Mouse (Mus musculus) forebrain, postnatal 0 days (tissue): ENCODE measurements around the gene Zfp362. TPM values are rescaled to one million over a fixed set of nuclear protein-coding genes. Genes with fewer than 3 reads are reported as not detected.
A peak's percentile ranks its signal among the peaks of the same experiment; 100 is the strongest.

Source experiments
- ATAC-seq: fragments of 200-750 bp; cut with Nextera tagmentation; 2 replicates; pipeline ENCODE4 v1.8.0; 2017; ENCODE audit warnings: mild to moderate bottlenecking, moderate library complexity
- DNase-seq: peaks from one replicate; pipeline ENCODE4 v3.0.0-alpha.2; 2015
- H3K27ac ChIP-seq: fragments of 300-500 bp; sonication (generic); 2 replicates; pipeline ENCODE4 v1.5.1; 2014; ENCODE audit warnings: low read depth, mild to moderate bottlenecking, antibody characterized with exemption, low read length, moderate library complexity, mixed read lengths
- H3K27me3 ChIP-seq: fragments of 300-500 bp; sonication (generic); 2 replicates; pipeline ENCODE4 v1.6.1; 2014; ENCODE audit warnings: mild to moderate bottlenecking, low read length, mixed read lengths; ENCODE audit not compliant: insufficient read depth
- H3K36me3 ChIP-seq: fragments of 300-500 bp; sonication (generic); 2 replicates; pipeline ENCODE4 v1.6.1; 2014; ENCODE audit warnings: mild to moderate bottlenecking, moderate library complexity; ENCODE audit not compliant: insufficient read depth
- H3K4me1 ChIP-seq: fragments of 300-500 bp; sonication (generic); 2 replicates; pipeline ENCODE4 v1.6.1; 2014; ENCODE audit warnings: antibody characterized with exemption; ENCODE audit not compliant: insufficient read depth
- H3K4me2 ChIP-seq: fragments of 300-500 bp; sonication (generic); 2 replicates; pipeline ENCODE4 v1.6.1; 2014; ENCODE audit warnings: low read depth, mild to moderate bottlenecking, moderate library complexity
- H3K4me3 ChIP-seq: fragments of 300-500 bp; sonication (generic); 2 replicates; pipeline ENCODE4 v1.5.1; 2014; ENCODE audit warnings: low read depth, low read length, mixed read lengths
- H3K9ac ChIP-seq: fragments of 300-500 bp; sonication (generic); 2 replicates; pipeline ENCODE4 v1.6.1; 2014; ENCODE audit warnings: mild to moderate bottlenecking
- H3K9me3 ChIP-seq: fragments of 300-500 bp; sonication (generic); 2 replicates; pipeline ENCODE4 v1.6.1; 2016; ENCODE audit warnings: low read length
- CTCF ChIP-seq: sonication (generic); IDR thresholded peaks from 2 replicates; pipeline ENCODE4 v1.5.1; 2016; ENCODE audit warnings: antibody characterized with exemption, control low read depth, low read depth
- WGBS: fragments of 180-500 bp; shearing (Covaris S2); extraction: QIAGEN DNeasy Blood & Tissue Kit; methylation state at CpG from one replicate; pipeline ENCODE4 v1.1.7; 2014; 5-methylcytosine and 5-hydroxymethylcytosine counted together
- polyA plus RNA-seq: library from polyadenylated mRNA; unstranded; fragments of >200 nt; fragmentation: Nextera tagmentation; extraction: Ambion mirVana; gene quantifications from 2 replicates; pipeline ENCODE4 v1.2.1, GENCODE M21; 2015
- total RNA-seq: library from RNA; depleted of rRNA; stranded (reverse); fragments of >200 nt; gene quantifications from 2 replicates; pipeline ENCODE4 v1.2.3, GENCODE M21; 2014

The Zfp362 gene
- total and polyA plus RNA-seq, 2 experiments from 2014 or later: 26.9 to 29.8 TPM

GRCm38 (mm10) chr4:128730271-128730670 lies 75.6 kb downstream of the Zfp362 start:
- H3K9me3 ChIP-seq: no peaks in the 10 kb centered on the region
- H3K4me3 ChIP-seq: peak overlapping the region; percentile 99
- H3K4me1 ChIP-seq: peaks cover 52% of the 10 kb centered on the region
- H3K27me3 ChIP-seq: no peaks in the 10 kb centered on the region
- H3K9ac ChIP-seq: peak overlapping the region; percentile 98
- peak overlapping the region; percentile 85 for H3K4me2 ChIP-seq
- no peak for TF ChIP-seq CTCF
- no peak for DNase-seq
- WGBS: 17% methylated on average over 6 of the region's 6 CpGs
- 0 out of 2 replicates have a peak, but pooled peaks cover 7% of the 10 kb centered on the region for H3K36me3 ChIP-seq
- peak overlapping the region; percentile 97; the same call in 1 of the 2 replicates for H3K27ac ChIP-seq
- no peak for ATAC-seq

- no peaks in the 10 kb centered on the region for H3K9me3 ChIP-seq
- 0 out of 2 replicates have a peak, but pooled peaks cover 7% of the 10 kb centered on the region for H3K36me3 ChIP-seq
- 4% methylated on average over 5 of the region's 5 CpGs for WGBS
- peak overlapping the region; percentile 99 for H3K4me3 ChIP-seq
- no peak for TF ChIP-seq CTCF
- H3K27me3 ChIP-seq: no peaks in the 10 kb centered on the region
- H3K4me1 ChIP-seq: peaks cover 46% of the 10 kb centered on the region
- peak overlapping the region; percentile 97 for H3K27ac ChIP-seq
- peak overlapping the region; percentile 85 for H3K4me2 ChIP-seq
- H3K9ac ChIP-seq: peak overlapping the region; percentile 98
- DNase-seq (no peak), ATAC-seq (no peak)
These were observed 76.2 kb downstream of the Zfp362 start for GRCm38 (mm10) chr4:128729709-128730037.

GRCm38 (mm10) chr4:128729033-128729708 lies 76.7 kb downstream of the Zfp362 start:
- H3K36me3 ChIP-seq: 0 out of 2 replicates have a peak, but pooled peaks cover 7% of the 10 kb centered on the region
- peak overlapping the region; percentile 98 for H3K9ac ChIP-seq
- ATAC-seq (peak; percentile 40), DNase-seq (no peak)
- H3K27me3 ChIP-seq: no peaks in the 10 kb centered on the region
- peaks cover 41% of the 10 kb centered on the region for H3K4me1 ChIP-seq
- WGBS: 5% methylated on average over 15 of the region's 15 CpGs
- peak overlapping the region; percentile 85 for H3K4me2 ChIP-seq
- H3K9me3 ChIP-seq: no peaks in the 10 kb centered on the region
- H3K27ac ChIP-seq: peak overlapping the region; percentile 97
- TF ChIP-seq CTCF: no peak
- peak overlapping the region; percentile 99 for H3K4me3 ChIP-seq

GRCm38 (mm10) chr4:128728431-128728851 lies 77.4 kb downstream of the Zfp362 start:
- Histone ChIP-seq H3K27ac (peak overlapping the region; percentile 97), H3K4me1 (peaks cover 34% of the 10 kb centered on the region), H3K27me3 (no peaks in the 10 kb centered on the region), H3K4me3 (peak overlapping the region; percentile 99), H3K4me2 (peak overlapping the region; percentile 85), H3K9ac (peak overlapping the region; percentile 98), H3K36me3 (0 out of 2 replicates have a peak, but pooled peaks cover 10% of the 10 kb centered on the region), H3K9me3 (no peaks in the 10 kb centered on the region)
- no peak for TF ChIP-seq CTCF
- WGBS: under 1% methylated on average over 5 of the region's 5 CpGs
- no peak for DNase-seq
- ATAC-seq: no peak

- H3K9me3 ChIP-seq: no peaks in the 10 kb centered on the region
- H3K4me3 ChIP-seq: peak overlapping the region; percentile 99
- H3K27me3 ChIP-seq: no peaks in the 10 kb centered on the region
- DNase-seq (peak; percentile 65), ATAC-seq (peak; percentile 53)
- H3K36me3 ChIP-seq: 0 out of 2 replicates have a peak, but pooled peaks cover 10% of the 10 kb centered on the region
- H3K4me2 ChIP-seq: peak overlapping the region; percentile 85
- H3K9ac ChIP-seq: peak overlapping the region; percentile 98
- under 1% methylated on average over 60 of the region's 65 CpGs for WGBS
- H3K27ac ChIP-seq: peak overlapping the region; percentile 97
- peaks cover 30% of the 10 kb centered on the region for H3K4me1 ChIP-seq
- TF ChIP-seq CTCF: no peak
These were observed 78.0 kb downstream of the Zfp362 start for GRCm38 (mm10) chr4:128727721-128728430.

GRCm38 (mm10) chr4:128727019-128727720 lies 78.7 kb downstream of the Zfp362 start:
- DNase-seq (peak; percentile 90), ATAC-seq (peak; percentile 90)
- Histone ChIP-seq H3K4me3 (peak overlapping the region; percentile 99), H3K27me3 (no peaks in the 10 kb centered on the region), H3K9ac (peak overlapping the region; percentile 98), H3K4me1 (peaks cover 26% of the 10 kb centered on the region), H3K4me2 (peak overlapping the region; percentile 85), H3K36me3 (0 out of 2 replicates have a peak, but pooled peaks cover 10% of the 10 kb centered on the region), H3K9me3 (no peaks in the 10 kb centered on the region), H3K27ac (peak overlapping the region; percentile 97)
- no peak for TF ChIP-seq CTCF
- 4% methylated on average over 56 of the region's 68 CpGs for WGBS
